In genomic region chr3:105894601-105895592, GRCm38 (mm10) we compare ENCODE assay signal across 9 mouse cellular contexts. TPM values are rescaled to one million over a fixed set of nuclear protein-coding genes. Genes with fewer than 3 reads are reported as not detected.
DNase-seq lines count a peak whose midpoint lies in the region; ATAC-seq and TF ChIP-seq lines count a peak whose summit lies in the region.
"Had no signal": no experiment of that assay in that cellular context is flagged by ENCODE, and none has a peak within 500 bp of the region (broad histone marks: within the 10 kb centered on the region; RNA-seq: fewer than 3 reads in every experiment).

No protein-coding gene starts in this region.

- no peaks in the 10 kb centered on the region for H3K9me3 ChIP-seq in heart, embryonic 15.5 days (replicated peaks)
- no peaks in the 10 kb centered on the region for H3K9me3 ChIP-seq in midbrain, embryonic 13.5 days

- TF ChIP-seq CTCF in spleen, adult 2 months (IDR thresholded peaks at IDR 0.05; ENCODE audit: extremely low read depth, insufficient read depth, insufficient read length, insufficient replicate concordance) = peak; percentile 77; the same call in 1 of the 2 replicates

- WGBS in heart, embryonic 15.5 days = 41% methylated on average over 23 of the region's 23 CpGs
- WGBS in spleen, adult 2 months = 3% methylated on average over 23 of the region's 23 CpGs
- 83% methylated on average over 23 of the region's 23 CpGs for WGBS in midbrain, embryonic 13.5 days

- H3K4me1 ChIP-seq in heart, embryonic 15.5 days (replicated peaks) = peaks cover 52% of the 10 kb centered on the region
- H3K4me1 ChIP-seq in spleen, adult 2 months (ENCODE audit: control insufficient read depth, insufficient read depth, insufficient read length) = peaks cover 23% of the 10 kb centered on the region; the same call in 1 of the 2 replicates
- no peaks in the 10 kb centered on the region for H3K4me1 ChIP-seq in midbrain, embryonic 13.5 days (replicated peaks)

- peak; percentile 37 for ATAC-seq in common myeloid progenitor, adult 5-6 weeks (replicated peaks; ENCODE audit: low read depth, poor library complexity, severe bottlenecking)
- ATAC-seq in heart, embryonic 15.5 days (replicated peaks; ENCODE audit: insufficient number of reproducible peaks, insufficient read depth, low FRiP score, low read depth) = peak; percentile 81
- no peak for ATAC-seq in midbrain, embryonic 13.5 days

- no peak overlapping the region for H3K9ac ChIP-seq in heart, embryonic 15.5 days
- H3K9ac ChIP-seq in midbrain, embryonic 13.5 days (replicated peaks) = no peak overlapping the region; the same call in 1 of the 2 replicates

- H3K36me3 ChIP-seq in heart, embryonic 15.5 days = no peaks in the 10 kb centered on the region
- no peaks in the 10 kb centered on the region for H3K36me3 ChIP-seq in spleen, adult 2 months (ENCODE audit: control insufficient read depth, insufficient read depth, low read length)
- no peaks in the 10 kb centered on the region for H3K36me3 ChIP-seq in midbrain, embryonic 13.5 days

- H3K4me3 ChIP-seq in heart, embryonic 15.5 days = no peak overlapping the region
- H3K4me3 ChIP-seq in spleen, adult 2 months (ENCODE audit: extremely low read depth, insufficient read depth, insufficient read length) = peak overlapping the region; percentile 44; the same call in 1 of the 2 replicates
- H3K4me3 ChIP-seq in midbrain, embryonic 13.5 days (replicated peaks) = no peak overlapping the region

- peak; percentile 28; the same call in 1 of the 2 replicates for TF ChIP-seq POLR2A in spleen, adult 2 months (IDR thresholded peaks at IDR 0.05; ENCODE audit: low read depth, low read length)

- H3K27me3 ChIP-seq in heart, embryonic 15.5 days = no peaks in the 10 kb centered on the region
- no peaks in the 10 kb centered on the region for H3K27me3 ChIP-seq in spleen, adult 2 months (ENCODE audit: control insufficient read depth, insufficient read depth, low read length)
- no peaks in the 10 kb centered on the region for H3K27me3 ChIP-seq in midbrain, embryonic 13.5 days

- peak overlapping the region; percentile 22; the same call in 1 of the 2 replicates for H3K4me2 ChIP-seq in heart, embryonic 15.5 days
- H3K4me2 ChIP-seq in midbrain, embryonic 13.5 days (replicated peaks) = no peak overlapping the region

- peak; percentile 92 for DNase-seq in CD4-positive, CD25-positive, alpha-beta regulatory T cell, adult 2 months (ENCODE audit: low read depth, low spot score)
- peak; percentile 34 for DNase-seq in R1 (ENCODE audit: low read depth, low spot score)
- peak; percentile 83 for DNase-seq in layer of hippocampus, adult 9-11 months
- peak; percentile 96 for DNase-seq in lung, postnatal 10 days
- peak; percentile 77 to 86 for DNase-seq in spleen, adult 2 months (ENCODE audit: low read depth in 1 of 2, low spot score in 2 of 2)

- peak overlapping the region; percentile 77 for H3K27ac ChIP-seq in heart, embryonic 15.5 days
- peak overlapping the region; percentile 95 for H3K27ac ChIP-seq in spleen, adult 2 months (ENCODE audit: insufficient read depth, low read length)
- H3K27ac ChIP-seq in midbrain, embryonic 13.5 days = no peak overlapping the region

RNA-seq across cellular contexts. Expression of gene Tmigd3, which starts 24.2 kb away (rescaled TPM):
- total RNA-seq in common myeloid progenitor, adult 5-6 weeks (2017) = 1.0 TPM in 1 of 2 replicates, not detected in the other
- polyA plus RNA-seq in heart, embryonic 15.5 days (2015; fragmentation: Nextera tagmentation; extraction: Ambion mirVana) = 0.46 and 0.50 TPM in 2 replicates
- polyA plus RNA-seq in spleen, adult 2 months (2012; rRNA removed) = 0.85 and 1.1 TPM in 2 replicates
- polyA plus RNA-seq in midbrain, embryonic 13.5 days (2015; fragmentation: Nextera tagmentation; extraction: Ambion mirVana) = not detected in 2 replicates
- total RNA-seq: left cerebral cortex, postnatal 36 days had no signal

RNA-seq across cellular contexts. Expression of gene Adora3, which starts 24.2 kb away (rescaled TPM):
- 0.32 and 1.5 TPM in 2 replicates for total RNA-seq in common myeloid progenitor, adult 5-6 weeks (2017)
- polyA plus RNA-seq in heart, embryonic 15.5 days (2015; fragmentation: Nextera tagmentation; extraction: Ambion mirVana) = 0.19 and 0.32 TPM in 2 replicates
- 0.32 and 0.63 TPM in 2 replicates for polyA plus RNA-seq in spleen, adult 2 months (2012; rRNA removed)
- 0.24 TPM in 1 of 2 replicates, not detected in the other for polyA plus RNA-seq in midbrain, embryonic 13.5 days (2015; fragmentation: Nextera tagmentation; extraction: Ambion mirVana)

RNA-seq across cellular contexts. Expression of gene I830077J02Rik, which starts 37.6 kb away (rescaled TPM):
- total RNA-seq in common myeloid progenitor, adult 5-6 weeks (2017) = 10.0 and 15.6 TPM in 2 replicates
- 0.76 and 1.8 TPM in 2 replicates for polyA plus RNA-seq in heart, embryonic 15.5 days (2015; fragmentation: Nextera tagmentation; extraction: Ambion mirVana)
- 17.9 and 18.8 TPM in 2 replicates for polyA plus RNA-seq in spleen, adult 2 months (2012; rRNA removed)
- 0.39 and 0.41 TPM in 2 replicates for polyA plus RNA-seq in midbrain, embryonic 13.5 days (2015; fragmentation: Nextera tagmentation; extraction: Ambion mirVana)

Comparison
In these comparisons a context has a peak if more than half of its experiments do, and no peak if none do; other contexts are left out.
1. DNase-seq: peak in every context shown above with its lines; median percentile 96 in lung, postnatal 10 days; 92 in CD4-positive, CD25-positive, alpha-beta regulatory T cell, adult 2 months; 83 in layer of hippocampus, adult 9-11 months; 82 in spleen, adult 2 months; 34 in R1.